Mouse (Mus musculus): ENCODE data around the gene Ppp4r2.

- TF ChIP-seq TCF12 (IDR thresholded peaks at IDR 0.05; ENCODE audit: insufficient read depth, poor library complexity, severe bottlenecking) (no peak), MYOG (IDR thresholded peaks at IDR 0.05; ENCODE audit: control insufficient read depth in 1 of 3, insufficient read depth in 1 of 3, insufficient read length in 2 of 3, low read depth in 2 of 3) (no peak), MAX (IDR thresholded peaks at IDR 0.05; ENCODE audit: low read depth) (no peak), POLR2A (IDR thresholded peaks at IDR 0.05; ENCODE audit: insufficient read length, low read depth) (no peak), E2F4 (IDR thresholded peaks at IDR 0.05; ENCODE audit: insufficient read depth) (no peak), USF1 (IDR thresholded peaks at IDR 0.05; ENCODE audit: low read depth) (no peak), MYOD1 (IDR thresholded peaks at IDR 0.05; ENCODE audit: control insufficient read depth in 1 of 3, insufficient read length in 2 of 3, low read depth in 2 of 3) (no peak), REST (IDR thresholded peaks at IDR 0.05; ENCODE audit: insufficient read depth, insufficient read length) (no peak)
Observed at GRCm38 (mm10) chr6:100865321-100865720, 31.9 kb downstream of the Ppp4r2 start.
